Mouse (Mus musculus) erythroblast, embryonic 14.5 days (primary cell): ENCODE results near the gene Dimt1.

ENCODE experiments used
- GATA1 ChIP-seq: IDR thresholded peaks from 2 replicates; pipeline ENCODE4 v1.6.1; 2012; ENCODE audit warnings: low read length, inconsistent platforms, mixed read lengths
- TAL1 ChIP-seq: IDR thresholded peaks from 3 replicates; pipeline ENCODE4 v1.6.1; 2012; ENCODE audit warnings: low read length, inconsistent platforms, mixed read lengths

GRCm38 (mm10) chr13:106957554-106957953 is 10.6 kb downstream of the Dimt1 start:
- no peak for TF ChIP-seq GATA1
- TF ChIP-seq TAL1, result no peak
